Mouse (Mus musculus) spleen, adult 10 weeks (tissue): ENCODE measurements around the gene Lrfn4. TPM values are rescaled to one million over a fixed set of nuclear protein-coding genes. Genes with fewer than 3 reads are reported as not detected.

ENCODE experiments used
- polyA plus RNA-seq: library from polyadenylated mRNA; stranded (reverse); fragments of 350-450 nt; fragmentation: Illumina TruSeq; extraction: RNeasy Lipid Tissue Mini Kit (QIAGEN cat#74804); gene quantifications from one replicate; pipeline ENCODE4 v1.2.3, GENCODE M21; 2015; ENCODE audit warnings: low replicate concordance; ENCODE audit not compliant: insufficient read depth

Gene Lrfn4
- 0.07 TPM for polyA plus RNA-seq

DNA sequence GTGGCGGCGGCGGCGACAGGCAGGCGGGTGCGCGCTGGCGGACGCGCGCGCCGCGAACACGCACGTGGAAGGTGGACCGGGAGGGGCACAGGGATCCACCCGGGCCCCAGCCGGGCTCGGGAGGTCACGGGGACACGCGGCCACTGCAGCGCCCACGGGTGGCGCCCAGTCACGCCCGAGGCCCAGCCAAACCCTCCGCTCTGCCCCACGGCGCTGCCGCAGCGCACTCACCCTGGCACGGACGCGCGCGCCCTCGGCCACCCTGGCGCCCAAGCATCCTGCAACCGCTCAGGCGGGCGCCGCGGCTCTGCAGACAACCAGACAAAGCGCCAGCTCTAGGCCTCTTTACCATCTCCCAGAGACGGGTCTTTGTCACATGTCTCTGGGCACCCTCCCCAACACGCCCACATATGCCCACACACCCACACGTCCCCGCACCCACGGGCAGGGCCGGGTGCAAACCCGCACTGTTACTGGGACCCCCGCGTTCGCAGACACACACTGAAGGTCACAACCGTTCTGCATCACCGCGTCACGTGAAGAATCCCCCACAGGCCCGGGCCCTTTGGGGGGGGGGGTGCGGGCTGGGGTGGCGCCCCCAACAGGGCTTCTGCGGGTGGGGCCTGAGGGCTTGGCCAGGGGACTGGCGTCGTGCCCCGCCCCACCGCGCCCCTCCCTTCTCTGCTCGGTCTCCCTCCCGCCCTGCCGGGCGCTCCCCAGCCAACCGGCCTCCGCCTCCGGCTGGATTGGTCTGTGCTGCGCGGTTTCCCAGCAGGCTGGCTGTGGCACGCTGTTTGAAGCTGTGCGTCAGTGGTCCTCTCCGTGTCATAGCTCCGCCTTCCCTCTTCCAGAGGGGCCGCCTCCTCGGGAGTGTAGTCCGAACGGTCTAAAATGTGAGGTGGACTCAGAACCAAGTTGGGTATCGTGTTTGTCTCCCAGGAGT is at the start of gene Lrfn4:
TSS of gene Lrfn4 (minus strand) at position 517 of the 943 bp plus-strand sequence.

DNA sequence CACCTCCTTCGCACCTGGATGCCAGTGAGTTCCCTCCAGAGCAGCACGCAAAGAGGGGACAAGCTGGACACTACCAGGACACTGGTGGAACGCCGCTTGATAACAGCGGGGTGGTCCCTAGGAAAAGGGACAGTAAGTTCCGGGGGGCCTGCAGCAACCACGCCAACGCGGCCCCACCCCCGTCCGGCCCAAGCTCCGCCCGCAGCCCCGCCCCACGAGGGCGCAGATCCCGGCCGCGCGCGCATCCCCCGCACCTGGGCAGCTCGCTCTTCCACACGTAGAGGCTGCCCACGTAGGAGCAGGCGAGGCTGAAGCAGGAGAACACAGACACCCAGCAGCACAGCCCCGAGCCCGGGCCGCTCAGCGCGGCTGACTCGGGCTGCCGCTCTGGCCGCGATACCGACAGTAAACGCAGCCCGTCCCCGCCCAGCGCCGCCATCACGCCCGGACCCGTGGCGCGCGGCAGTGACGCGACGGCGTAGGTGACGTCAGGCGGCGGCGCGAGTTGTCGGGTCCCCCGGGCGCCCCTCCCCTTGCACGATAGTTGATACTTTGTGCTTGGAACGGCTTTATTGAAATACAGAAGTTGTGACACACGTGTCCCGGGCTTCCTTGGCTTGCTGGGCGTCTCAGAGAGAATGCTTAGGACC is 9.8 kb upstream of the Lrfn4 start, which contains the start of gene Rce1:
TSS of gene Rce1 (minus strand) at position 463 of the 650 bp plus-strand sequence.

Other genes with a start within 250 kb of the Lrfn4 start
- gene Kdm2a, start 217.4 kb downstream of the Lrfn4 start, polyA plus RNA-seq = 145 TPM
- gene Rhod, start 176.2 kb downstream of the Lrfn4 start, polyA plus RNA-seq = 4.1 TPM
- gene Syt12, start 138.2 kb downstream of the Lrfn4 start, polyA plus RNA-seq = 0.76 TPM
- not detected for gene 2010003K11Rik, start 117.1 kb downstream of the Lrfn4 start, polyA plus RNA-seq
- gene Pcx, start 105.2 kb downstream of the Lrfn4 start, polyA plus RNA-seq = 0.91 TPM
- gene Rce1, start 10.0 kb upstream of the Lrfn4 start, polyA plus RNA-seq = 27.0 TPM
- gene Gm960, start 83.0 kb upstream of the Lrfn4 start, polyA plus RNA-seq = not detected
- gene Sptbn2, start 95.5 kb upstream of the Lrfn4 start, polyA plus RNA-seq = 0.07 TPM
- 22.5 TPM for gene Rbm4b, start 140.8 kb upstream of the Lrfn4 start, polyA plus RNA-seq
- gene Rbm4, start 178.2 kb upstream of the Lrfn4 start, polyA plus RNA-seq = 37.4 TPM
- gene Gm21992, start 195.9 kb upstream of the Lrfn4 start, polyA plus RNA-seq = 33.4 TPM
- 20.5 TPM for gene Rbm14, start 196.0 kb upstream of the Lrfn4 start, polyA plus RNA-seq
- 16.5 TPM for gene Ccs, start 223.7 kb upstream of the Lrfn4 start, polyA plus RNA-seq
- gene Ccdc87, start 223.7 kb upstream of the Lrfn4 start, polyA plus RNA-seq = 0.07 TPM
- gene Ctsf, start 239.5 kb upstream of the Lrfn4 start, polyA plus RNA-seq = 10.2 TPM